Mouse (Mus musculus) kidney, postnatal 36 days (tissue): ENCODE data around the gene Terf2.
"Not testable (repeated sequence)": the region's sequence is repeated elsewhere in the genome, so short reads cannot be mapped to it uniquely, and the experiment has no call there.

ENCODE experiments used
- DNase-seq, 2 experiments: peaks; one replicate each; pipeline ENCODE4 v3.0.0; 2021 to 2022; ENCODE audit warnings: mixed read lengths in 2 of 2

Gene Terf2

DNA sequence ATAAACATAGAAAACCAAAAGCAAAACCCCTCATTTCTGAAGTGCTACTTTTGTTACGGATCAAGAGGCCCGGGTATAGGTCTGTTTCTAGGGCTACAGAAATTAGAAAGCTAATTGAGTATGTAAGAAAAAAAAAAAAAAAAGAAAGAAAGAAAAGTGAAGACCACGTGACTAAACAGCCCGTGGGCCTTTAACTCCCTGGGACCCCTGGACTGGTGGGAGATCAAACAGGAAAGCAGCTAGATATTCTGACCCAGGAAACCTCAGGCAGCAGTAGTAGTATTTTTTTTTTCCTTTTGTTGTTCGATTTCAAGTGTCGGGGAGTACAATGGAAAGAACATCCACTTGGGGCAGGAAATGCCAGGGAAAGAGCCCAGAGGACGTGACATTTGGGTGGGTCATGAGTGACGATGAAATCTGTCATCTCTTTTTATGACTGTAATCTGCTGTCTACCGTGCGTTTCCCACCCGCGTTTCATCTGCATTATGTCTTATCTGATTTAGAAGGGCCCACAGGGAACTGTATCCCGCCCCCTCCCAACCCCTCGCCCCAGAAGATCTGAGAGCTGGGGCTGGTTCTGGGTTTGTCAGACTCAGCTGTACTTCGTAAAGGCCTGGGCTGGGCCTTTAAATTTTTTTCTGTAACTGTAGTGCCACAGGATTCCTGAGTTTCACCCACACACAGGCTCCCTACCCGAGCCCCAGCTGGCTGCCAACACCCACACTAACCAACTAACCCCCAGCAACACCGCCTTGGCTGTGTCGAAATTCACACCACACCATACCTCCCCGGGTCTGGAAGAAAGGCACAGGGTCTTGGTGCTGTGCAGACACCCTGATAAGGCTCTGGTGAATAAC lies 18.0 kb upstream of the Terf2 start:
- no peak for DNase-seq

DNA sequence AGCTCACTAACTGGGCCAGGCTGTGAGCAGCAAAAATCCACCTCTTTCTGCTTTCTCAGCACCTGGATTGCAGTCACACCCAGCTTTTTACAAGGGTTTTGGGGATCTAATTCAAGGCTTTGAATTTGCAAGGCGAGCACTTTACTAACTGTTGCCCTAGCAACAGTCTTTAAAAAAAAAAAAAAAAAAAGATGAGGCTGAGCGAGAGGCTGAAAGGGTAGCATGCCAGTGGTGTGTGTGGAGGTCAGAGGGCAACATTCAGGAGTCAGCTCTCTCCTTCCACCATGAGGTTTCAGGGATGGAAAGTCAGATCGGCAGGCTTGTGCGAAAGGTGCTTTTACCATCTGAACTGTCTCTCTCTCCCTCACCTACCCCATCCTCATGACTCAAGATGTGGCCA lies 16.9 kb upstream of the Terf2 start:
- DNase-seq: no peak

DNA sequence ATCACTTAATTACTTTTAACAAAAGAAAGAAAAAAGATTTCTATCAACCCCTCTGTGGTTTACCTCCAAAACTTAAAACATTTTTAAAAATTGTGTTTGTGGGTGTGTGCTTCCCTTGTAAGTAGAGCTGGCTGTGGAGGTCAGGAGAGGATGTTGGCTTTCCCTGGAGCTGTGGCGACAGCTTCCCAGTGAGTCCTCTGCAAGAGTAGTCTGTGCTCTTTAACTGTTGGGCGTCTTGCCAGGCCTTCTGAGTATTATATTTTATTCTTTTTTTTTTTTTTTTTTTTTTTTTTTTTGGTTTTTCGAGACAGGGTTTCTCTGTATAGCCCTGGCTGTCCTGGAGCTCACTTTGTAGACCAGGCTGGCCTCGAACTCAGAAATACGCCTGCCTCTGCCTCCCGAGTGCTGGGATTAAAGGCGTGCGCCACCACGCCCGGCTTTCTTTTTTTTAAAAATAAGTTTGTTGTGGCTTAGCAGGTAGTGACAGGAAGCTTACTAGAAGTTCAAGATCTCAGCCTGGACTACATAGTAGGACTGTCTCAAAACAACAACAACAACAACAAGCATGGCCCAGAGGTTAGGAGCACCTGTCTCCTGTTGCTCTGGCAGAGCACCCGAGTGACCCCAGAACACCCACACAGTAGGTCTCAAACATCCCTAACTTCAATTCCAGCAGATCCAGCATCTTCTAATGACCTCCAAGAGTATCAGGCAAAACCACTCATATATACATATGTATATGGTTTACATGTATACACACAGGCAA lies 15.2 kb upstream of the Terf2 start:
- peak; percentile 53 to 58 for DNase-seq

DNA sequence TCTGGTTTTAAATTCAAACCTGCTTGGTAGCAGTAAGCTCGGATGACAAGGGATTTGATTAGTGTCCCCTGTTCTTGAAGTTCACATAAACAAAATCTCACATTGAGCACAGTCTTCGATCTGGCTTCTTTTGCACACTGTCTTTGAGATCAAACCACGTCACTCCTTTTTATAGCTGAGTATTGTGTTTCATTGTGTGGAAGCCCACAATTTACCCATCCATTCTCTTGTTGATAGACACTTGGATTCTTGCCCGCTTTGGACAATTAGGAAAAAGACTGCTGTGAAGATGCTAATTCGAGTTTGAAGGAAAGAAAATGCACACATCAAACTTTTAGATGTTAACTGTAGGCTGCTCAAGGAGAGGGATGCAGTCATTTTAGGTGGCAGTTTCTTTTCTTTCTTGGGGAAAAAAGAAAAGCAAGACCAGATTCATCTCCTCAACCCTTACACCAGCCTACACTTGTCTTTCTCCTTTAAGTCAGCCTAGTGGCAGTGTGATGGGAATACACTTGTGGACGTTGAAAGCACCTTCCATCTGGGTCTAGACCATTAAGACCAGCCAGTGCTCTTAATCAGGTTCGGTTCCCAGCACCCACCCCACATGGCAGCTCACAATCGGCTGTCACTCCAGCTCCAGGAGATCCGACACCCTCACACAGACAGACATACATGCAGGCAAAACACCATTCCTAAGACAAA lies 14.4 kb upstream of the Terf2 start:
- no peak for DNase-seq

DNA sequence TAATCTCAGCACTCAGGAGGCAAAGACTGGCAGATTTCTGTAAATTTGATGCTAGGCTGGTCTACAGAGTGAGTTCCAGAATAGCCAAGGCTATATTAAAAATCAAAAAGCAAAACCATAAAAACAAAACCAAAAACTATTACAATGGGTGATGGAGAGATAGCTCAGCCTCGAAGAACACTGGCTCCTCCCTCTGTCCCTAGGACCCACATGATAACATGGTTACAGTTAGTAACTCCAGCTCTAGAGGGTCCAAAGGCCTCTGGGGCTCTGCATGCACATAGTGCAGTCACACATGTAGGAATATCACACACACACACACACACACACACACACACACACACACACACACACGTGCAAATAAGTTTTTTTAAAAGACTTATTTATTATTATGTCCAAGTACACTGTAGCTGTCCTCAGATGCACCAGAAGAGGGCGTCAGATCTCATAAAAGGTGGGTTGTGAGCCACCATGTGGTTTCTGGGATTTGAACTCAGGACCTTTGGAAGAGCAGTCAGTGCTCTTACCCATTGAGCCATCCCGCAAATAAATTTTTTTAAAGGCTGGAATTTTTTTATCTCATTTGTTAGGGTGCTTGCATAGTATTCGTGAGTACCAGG lies 13.6 kb upstream of the Terf2 start:
- DNase-seq: no peak

DNA sequence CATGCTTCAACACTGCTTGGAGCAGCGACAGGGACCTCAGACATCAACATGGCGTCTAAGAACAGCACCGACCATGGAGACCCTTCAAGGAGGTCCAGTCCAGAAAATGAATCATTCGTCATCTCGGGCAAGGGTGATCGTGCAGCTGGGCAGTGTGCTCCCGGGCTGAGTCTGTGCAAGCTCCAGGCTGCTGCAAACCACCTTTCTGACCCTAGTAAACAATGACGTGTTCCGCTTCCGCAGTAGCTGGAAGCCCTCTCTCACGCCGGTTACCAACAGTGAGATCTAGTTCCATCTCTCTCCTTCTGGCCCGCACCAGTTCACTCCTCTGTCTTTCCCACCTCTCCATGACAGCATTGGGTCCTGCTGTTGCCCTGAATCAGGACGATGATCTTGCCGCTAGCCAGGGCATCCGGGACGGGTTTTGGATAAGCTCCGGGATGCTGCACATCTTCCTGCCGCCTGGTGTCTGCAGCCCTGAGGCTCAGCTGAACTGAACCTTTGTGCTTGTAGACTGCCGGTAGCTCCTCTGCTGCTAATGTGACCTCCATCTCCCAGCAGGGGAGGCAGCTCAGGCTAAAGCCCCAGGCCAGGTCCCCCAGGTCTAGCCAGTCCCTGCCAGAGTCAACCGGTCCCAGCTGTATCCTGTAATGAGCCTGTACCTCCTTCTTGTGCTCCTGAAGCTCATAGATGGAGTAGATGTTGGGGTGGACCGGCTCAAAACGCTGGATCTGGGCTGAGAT lies 12.8 kb upstream of the Terf2 start:
- DNase-seq: no peak

DNA sequence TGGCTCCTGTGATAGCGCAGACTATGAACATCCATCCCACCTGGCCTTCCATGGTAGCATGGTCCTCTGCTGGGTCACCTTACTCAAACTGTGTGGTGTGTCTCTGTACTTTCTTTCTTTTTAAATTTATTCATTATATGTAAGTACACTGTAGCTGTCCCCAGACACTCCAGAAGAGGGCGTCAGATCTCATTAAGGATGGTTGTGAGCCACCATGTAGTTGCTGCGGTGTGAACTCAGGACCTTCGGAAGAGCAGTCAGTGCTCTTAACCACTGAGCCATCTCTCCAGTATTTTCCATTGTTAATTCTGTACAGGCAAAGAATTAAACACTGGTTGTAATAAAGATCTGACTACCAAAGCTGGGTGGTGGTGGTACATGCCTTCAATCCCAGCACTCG lies 11.7 kb upstream of the Terf2 start:
- DNase-seq: not testable (repeated sequence)

DNA sequence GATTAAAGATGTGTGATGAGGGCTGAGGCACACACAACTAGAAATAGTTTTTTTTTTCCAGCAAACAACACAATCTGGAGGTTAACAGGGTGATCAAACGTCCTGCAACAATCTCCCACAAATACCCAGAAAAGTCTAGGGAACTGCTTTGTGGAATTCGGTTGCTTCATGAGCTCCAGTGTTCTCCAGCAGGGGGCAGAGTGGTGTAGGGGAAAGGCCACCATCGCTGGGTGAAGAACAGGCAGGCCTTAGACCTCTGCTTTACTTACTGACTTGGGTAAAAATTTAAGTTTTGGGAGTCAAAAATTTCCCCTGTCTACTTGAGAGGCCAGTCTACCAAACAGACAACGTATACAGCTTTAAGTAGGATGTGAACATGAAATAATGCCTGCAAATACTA lies 8.2 kb upstream of the Terf2 start:
- DNase-seq: peak; percentile 71 to 92

DNA sequence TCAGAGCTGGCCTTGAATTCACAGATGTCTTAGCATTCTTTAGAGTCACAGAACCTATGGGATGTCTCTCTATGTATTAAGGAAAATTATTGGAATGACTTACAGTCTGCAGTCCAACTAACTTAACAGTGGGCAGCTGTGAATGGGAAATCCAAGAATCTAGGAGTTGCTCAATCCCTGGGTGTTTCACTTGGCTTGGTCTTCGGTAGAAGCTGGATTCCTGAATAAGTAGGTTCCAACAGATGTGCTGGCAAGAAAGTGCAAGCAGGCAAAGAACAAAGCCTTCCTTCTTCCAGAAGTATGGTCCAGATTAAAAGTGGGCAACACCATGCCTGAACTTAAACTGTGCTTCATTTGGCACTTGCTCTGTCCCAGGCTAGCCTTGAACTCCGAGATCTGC lies 4.3 kb upstream of the Terf2 start:
- no peak for DNase-seq

DNA sequence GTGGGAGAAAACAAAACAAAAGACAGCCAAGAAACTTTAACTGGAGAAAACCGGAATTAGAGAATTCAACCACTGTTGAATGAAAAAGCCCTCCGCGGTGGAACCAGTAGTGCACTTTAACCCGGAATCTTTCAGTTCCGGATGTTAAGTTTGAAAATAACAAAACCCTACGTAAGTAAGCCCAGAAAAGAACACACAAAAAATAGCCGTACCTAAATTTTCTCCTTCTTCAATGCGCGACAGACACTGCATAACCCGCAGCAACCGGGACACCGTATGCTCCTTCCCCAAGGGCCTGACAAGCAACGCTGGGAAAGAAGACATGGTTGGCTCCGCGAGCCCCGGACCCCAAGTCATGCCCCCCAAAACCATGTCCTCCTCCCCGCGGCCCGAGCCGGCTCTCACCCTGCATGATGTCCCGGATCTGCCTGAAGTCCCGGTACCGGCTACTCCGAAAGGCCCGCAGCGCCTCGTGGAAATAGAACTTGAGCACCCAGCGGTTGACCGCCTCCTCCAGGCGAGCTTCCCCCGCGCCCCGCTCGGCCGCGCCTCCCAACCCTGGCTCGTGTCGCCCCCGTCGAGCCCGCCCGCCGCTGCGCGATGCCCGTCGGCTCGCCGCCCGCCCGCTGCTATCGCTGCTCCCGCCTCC lies 506 bp downstream of the Terf2 start:
- DNase-seq: peak in 1 of 2 experiments; percentile 21

DNA sequence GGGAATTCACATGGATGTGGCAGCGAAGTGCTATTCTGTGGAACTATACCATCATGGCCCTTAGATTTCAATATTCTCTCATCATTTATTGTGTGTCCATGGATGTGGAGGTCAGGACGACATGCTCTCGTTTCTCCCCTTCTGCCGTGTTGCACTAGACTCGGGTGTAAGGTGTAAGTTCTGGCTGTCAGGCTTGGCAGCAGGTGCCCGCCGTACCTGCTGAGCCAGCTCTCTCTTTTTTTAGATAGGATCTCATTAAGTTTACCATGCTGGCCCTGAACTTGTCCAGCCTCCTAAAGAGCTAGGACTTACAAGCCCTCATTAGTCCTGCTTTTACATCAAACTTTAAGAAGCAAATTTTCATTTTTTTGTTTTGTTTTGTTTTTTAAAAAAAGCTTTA lies 5.8 kb downstream of the Terf2 start:
- DNase-seq: no peak

DNA sequence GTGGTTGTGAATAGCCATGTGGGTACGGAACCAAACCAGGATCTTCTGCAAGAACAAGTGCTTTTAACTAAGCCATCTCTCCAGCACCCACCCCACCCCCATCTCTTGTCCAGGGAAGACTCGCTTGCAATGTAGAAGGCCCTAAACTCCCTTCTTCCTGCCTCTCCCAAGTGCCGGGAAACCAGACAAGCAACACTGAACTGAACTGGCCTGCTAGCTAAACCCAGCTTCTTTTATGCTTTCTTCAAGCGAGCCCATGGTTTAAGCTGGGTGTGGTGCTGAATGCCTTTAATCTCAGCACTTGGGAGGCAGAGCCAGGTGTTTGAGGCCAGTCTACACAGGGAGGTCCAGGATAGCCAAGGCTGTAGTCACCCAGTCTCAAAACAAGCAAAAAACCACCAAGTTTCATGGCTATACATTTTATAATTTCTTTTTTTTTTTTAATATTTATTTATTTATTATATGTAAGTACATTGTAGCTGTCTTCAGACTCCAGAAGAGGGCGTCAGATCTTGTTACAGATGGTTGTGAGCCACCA lies 7.8 kb downstream of the Terf2 start:
- DNase-seq: no peak

DNA sequence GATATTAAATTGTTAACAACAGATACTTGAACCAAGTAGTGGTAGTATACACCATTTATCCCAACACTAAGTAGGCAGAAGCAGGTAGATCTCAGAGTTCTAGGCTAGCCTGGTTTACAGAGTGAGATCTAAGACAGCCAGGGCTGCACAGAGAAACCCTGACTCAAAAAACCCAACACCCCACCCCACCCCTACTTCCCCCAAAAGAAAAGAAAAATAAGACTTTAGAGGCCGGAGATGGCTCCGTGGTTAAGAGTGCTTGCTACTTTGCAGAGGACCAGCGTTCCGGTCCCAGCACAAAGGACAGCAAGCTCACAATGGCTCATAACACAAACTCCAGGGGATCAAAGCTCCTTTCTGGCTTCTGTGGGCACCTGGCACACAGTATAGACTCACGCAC lies 10.3 kb downstream of the Terf2 start:
- no peak for DNase-seq

DNA sequence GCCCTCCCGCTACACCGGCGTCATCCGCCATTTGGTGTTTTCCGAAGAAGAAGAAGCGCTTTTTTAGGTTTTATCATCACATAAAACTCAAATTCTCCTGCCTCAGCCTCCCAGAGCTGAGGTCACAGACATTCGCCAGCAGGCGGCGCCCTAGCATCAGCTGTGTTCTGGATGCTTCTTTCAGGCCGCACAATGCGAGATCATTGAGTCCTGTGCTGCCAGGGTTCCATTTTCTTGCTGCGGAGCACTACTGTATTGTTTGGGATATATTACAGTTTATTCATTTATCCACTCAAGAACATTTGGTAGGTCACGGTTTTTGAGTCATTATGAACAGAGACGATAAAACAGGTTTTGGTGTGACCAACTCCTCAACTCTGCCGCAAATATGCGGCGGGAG lies 11.0 kb downstream of the Terf2 start:
- DNase-seq: peak in 1 of 2 experiments; percentile 51

DNA sequence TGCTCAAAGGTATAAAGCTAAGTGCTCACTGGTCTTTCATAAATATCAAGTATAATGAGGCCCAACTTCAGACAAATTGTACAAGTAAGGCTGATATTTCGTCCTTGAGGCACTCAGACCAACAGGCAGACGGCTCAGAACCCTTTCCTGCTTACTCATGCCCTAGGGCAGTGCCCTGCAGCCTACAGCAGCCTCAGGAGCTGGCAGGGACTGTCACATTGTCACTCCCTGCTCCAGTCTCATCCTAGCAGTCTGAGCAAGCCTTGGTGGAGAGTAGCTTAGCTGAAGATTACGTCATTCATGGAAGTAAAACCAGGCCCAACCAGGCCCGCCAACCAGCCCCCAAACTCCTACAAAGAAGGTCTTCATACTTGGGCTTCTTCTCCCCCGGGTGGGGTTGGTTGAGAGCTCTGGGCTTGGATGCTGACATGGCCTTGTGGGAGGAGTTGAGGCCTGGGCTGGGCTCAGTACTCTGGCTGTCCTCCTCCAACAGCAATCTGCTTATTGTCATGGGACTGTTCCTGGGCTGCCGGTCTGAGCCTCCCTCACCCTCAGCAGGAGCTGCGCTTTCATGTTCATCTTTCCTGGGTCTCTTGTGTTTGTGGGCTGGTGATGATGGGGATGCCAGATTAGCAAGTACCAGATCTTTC lies 20.0 kb downstream of the Terf2 start:
- DNase-seq: no peak

DNA sequence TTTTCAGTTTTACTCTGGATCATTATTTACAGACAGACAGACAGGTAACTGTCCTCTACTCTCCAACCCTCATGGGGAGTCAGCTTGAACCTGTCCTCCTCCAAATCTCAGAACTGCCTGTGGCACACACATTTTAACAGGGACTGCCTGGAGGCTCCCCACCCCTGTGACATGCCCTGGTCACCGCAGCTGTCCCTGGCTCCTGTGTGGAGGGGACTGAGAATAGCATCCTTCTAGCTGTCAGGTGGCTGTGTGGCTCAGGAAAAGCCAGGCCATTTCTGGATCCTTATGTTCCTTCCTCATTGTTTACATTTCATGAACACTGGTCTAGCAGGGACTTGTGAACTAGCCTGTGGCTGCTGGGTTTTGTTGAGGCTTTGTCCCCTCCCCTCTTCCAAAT lies 22.2 kb downstream of the Terf2 start:
- no peak for DNase-seq

DNA sequence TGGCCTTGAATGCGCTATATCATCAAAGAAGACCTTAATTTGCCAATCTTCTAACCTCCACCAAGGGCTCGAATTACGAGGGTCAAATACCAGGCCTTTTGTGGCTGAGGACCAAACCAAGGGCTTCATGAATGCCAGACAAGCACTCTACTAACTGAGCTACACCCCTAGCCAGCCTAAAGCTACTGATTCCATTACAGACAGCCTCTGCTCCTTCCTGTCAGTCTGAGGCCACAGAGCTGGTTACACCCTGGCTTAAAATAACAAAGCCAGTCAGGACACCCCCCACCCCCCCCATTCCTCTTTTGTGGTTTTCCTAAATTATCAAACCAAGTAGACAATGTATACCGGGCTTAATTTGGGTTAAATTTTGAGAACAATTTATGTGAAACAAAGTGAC lies 22.6 kb downstream of the Terf2 start:
- DNase-seq: no peak

DNA sequence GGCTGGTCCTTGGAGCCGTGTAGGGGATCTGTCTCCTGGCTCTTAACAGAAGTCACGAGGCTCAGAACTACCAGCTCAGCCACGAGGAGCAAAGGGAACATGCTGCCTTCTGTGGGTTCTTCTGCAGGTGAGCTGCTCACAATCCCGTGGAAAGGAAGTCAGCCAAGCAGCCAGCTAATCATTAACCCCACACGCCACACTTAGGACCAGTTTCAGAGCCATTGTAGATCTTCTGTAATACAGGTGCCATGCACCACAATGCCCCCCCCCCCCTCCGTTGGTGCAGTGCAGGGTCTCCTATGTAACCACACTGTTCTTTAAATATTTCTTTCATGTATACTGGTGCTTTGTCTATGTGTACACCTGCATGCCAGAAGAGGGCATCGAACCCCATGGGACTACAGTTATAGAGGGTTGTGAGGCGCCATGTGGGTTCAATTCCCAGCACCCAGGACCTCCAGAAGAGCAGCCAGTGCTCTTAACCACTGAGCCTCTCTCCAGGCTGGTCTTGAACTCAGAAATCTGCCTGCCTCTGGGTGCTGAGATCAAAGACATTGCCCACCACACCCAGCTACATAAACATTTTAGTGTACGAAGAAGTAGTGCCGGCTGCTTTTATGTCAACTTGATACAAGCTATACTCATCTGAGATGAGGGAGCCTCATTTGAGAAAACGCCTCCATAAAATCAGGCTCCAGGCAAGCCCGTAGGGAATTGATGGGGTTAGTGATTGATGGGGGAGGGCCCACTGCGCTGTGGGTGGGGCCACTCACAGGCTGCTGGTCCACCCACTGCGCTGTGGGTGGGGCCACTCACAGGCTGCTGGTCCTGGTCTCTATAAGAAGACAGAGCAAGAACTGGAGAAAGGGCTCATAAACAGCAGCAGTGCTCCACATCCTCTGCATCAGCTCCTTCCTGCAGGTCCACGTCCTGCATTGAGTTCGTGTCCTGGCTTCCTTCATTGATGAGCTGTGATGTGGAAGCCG lies 30.5 kb downstream of the Terf2 start, which contains the start of gene Tmed6:
Gene Tmed6, minus strand, starts transcription at position 134 of the 986 bp plus-strand sequence.
- peak; percentile 90 for DNase-seq

DNA sequence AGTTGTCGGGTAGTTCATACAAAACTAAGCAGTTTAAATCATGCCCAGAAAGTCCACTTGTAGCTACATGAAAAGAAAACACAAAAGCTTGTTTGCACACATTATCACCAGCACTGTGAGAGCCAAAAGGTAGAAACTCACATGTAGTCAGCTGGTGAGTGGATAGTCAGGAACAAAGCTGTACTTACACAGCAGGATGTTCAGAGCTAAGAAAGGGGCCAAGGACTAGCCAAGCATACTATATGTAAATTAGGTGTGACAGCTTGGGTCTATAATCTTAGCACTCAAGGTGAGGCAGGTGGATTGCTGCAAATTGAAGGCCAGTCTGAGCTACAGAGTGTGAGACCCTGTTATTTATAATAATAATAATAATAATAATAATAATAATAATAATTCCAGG lies 33.7 kb downstream of the Terf2 start:
- DNase-seq: no peak

DNA sequence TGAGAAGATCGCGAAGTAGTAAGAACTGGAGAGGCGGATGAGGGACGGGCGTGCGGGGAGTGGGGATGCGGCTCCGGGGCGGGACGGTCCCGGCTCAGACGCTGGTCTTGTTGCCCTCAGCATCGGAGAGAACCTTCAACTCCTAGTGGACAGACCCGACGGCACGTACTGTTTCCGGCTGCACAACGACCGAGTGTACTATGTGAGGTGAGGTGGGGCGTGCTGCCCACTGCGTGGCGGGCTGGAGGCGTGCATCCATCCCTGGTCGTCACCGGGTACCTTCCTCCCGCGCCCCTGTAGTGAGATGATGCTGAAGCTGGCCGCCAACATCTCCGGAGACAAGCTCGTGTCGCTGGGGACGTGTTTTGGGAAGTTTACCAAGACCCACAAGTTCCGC lies 39.4 kb downstream of the Terf2 start:
- no peak for DNase-seq
